Mouse (Mus musculus) heart, embryonic 16.5 days (tissue): Measurements from ENCODE around the gene Ing2. TPM values are rescaled to one million over a fixed set of nuclear protein-coding genes. Genes with fewer than 3 reads are reported as not detected.

Experiments used
- ATAC-seq: fragments of 200-750 bp; cut with Nextera tagmentation; replicated peaks from 2 replicates; pipeline ENCODE4 v1.8.0; 2017; ENCODE audit warnings: moderate number of reproducible peaks; ENCODE audit not compliant: insufficient read depth, low FRiP score; ENCODE audit errors: extremely low read depth
- H3K27ac ChIP-seq: fragments of 300-500 bp; sonication (generic); 2 replicates; pipeline ENCODE4 v1.5.1; 2014; ENCODE audit warnings: mild to moderate bottlenecking, low read length, control low read depth, moderate library complexity
- H3K27me3 ChIP-seq: fragments of 300-500 bp; sonication (generic); 2 replicates; pipeline ENCODE4 v1.6.1; 2014; ENCODE audit warnings: low read length, mixed read lengths; ENCODE audit not compliant: control insufficient read depth, insufficient read depth
- H3K36me3 ChIP-seq: fragments of 300-500 bp; sonication (generic); 2 replicates; pipeline ENCODE4 v1.6.1; 2014; ENCODE audit not compliant: control insufficient read depth, insufficient read depth
- H3K4me1 ChIP-seq: fragments of 300-500 bp; sonication (generic); 2 replicates; pipeline ENCODE4 v1.6.1; 2014; ENCODE audit warnings: low read length, mixed read lengths; ENCODE audit not compliant: control insufficient read depth, insufficient read depth
- H3K4me2 ChIP-seq: fragments of 300-500 bp; sonication (generic); 2 replicates; pipeline ENCODE4 v1.6.1; 2014; ENCODE audit warnings: low read depth, mild to moderate bottlenecking, control low read depth, low read length
- H3K4me3 ChIP-seq: fragments of 300-500 bp; sonication (generic); 2 replicates; pipeline ENCODE4 v1.5.1; 2014; ENCODE audit warnings: mild to moderate bottlenecking, control low read depth, low read length
- H3K9ac ChIP-seq: fragments of 300-500 bp; sonication (generic); 2 replicates; pipeline ENCODE4 v1.6.1; 2014; ENCODE audit warnings: low read length, control low read depth
- H3K9me3 ChIP-seq: fragments of 300-500 bp; sonication (generic); replicated peaks from 2 replicates; pipeline ENCODE4 v1.6.1; 2016; ENCODE audit warnings: low read length; ENCODE audit not compliant: control insufficient read depth
- WGBS: fragments of 180-500 bp; shearing (Covaris S2); extraction: QIAGEN DNeasy Blood & Tissue Kit; methylation state at CpG from one replicate; pipeline ENCODE4 v1.1.7; 2014; 5-methylcytosine and 5-hydroxymethylcytosine counted together
- polyA plus RNA-seq: library from polyadenylated mRNA; unstranded; fragments of >200 nt; fragmentation: Nextera tagmentation; extraction: Ambion mirVana; gene quantifications from 2 replicates; pipeline ENCODE4 v1.2.1, GENCODE M21; 2015

Ing2 gene
- polyA plus RNA-seq, 1 experiment from 2014 or later, result 8.3 TPM

GRCm38 (mm10) chr8:47680306-47680705, 5.0 kb upstream of the Ing2 start:
- no peaks in the 10 kb centered on the region for H3K9me3 ChIP-seq
- ATAC-seq, result no peak
- no peak overlapping the region for H3K4me3 ChIP-seq
- no peak overlapping the region for H3K4me2 ChIP-seq
- H3K27me3 ChIP-seq, result no peaks in the 10 kb centered on the region
- H3K9ac ChIP-seq, result no peak overlapping the region
- H3K27ac ChIP-seq, result no peak overlapping the region
- WGBS, result 81% methylated on average over 4 of the region's 4 CpGs
- H3K4me1 ChIP-seq, result peaks cover 11% of the 10 kb centered on the region
- peaks cover 5% of the 10 kb centered on the region; the same call in 1 of the 2 replicates for H3K36me3 ChIP-seq

GRCm38 (mm10) chr8:47679603-47680002, 4.2 kb upstream of the Ing2 start:
- Histone ChIP-seq H3K4me2 (no peak overlapping the region), H3K9me3 (no peaks in the 10 kb centered on the region), H3K27ac (no peak overlapping the region), H3K36me3 (peaks cover 5% of the 10 kb centered on the region; the same call in 1 of the 2 replicates), H3K4me1 (peaks cover 11% of the 10 kb centered on the region), H3K27me3 (no peaks in the 10 kb centered on the region), H3K4me3 (no peak overlapping the region), H3K9ac (no peak overlapping the region)
- WGBS, result 78% methylated on average over 1 of the region's 1 CpGs
- ATAC-seq, result no peak

GRCm38 (mm10) chr8:47676631-47677030, 1.3 kb upstream of the Ing2 start:
- Histone ChIP-seq H3K9ac (peak overlapping the region; percentile 94), H3K4me2 (peak overlapping the region; percentile 82), H3K27ac (no peak overlapping the region), H3K9me3 (no peaks in the 10 kb centered on the region), H3K36me3 (no peaks in the 10 kb centered on the region), H3K27me3 (no peaks in the 10 kb centered on the region), H3K4me1 (peaks cover 13% of the 10 kb centered on the region), H3K4me3 (peak overlapping the region; percentile 85)
- 59% methylated on average over 2 of the region's 2 CpGs for WGBS
- no peak for ATAC-seq

- Histone ChIP-seq H3K27ac (peak overlapping the region; percentile 99), H3K9ac (peak overlapping the region; percentile 94), H3K27me3 (no peaks in the 10 kb centered on the region), H3K4me3 (peak overlapping the region; percentile 85), H3K36me3 (no peaks in the 10 kb centered on the region), H3K4me1 (peaks cover 13% of the 10 kb centered on the region), H3K4me2 (peak overlapping the region; percentile 82), H3K9me3 (no peaks in the 10 kb centered on the region)
- 2% methylated on average over 15 of the region's 15 CpGs for WGBS
- ATAC-seq, result no peak
Observed at GRCm38 (mm10) chr8:47676224-47676623, 868 bp upstream of the Ing2 start.

- H3K4me2 ChIP-seq, result peak overlapping the region; percentile 82
- peak overlapping the region; percentile 99 for H3K27ac ChIP-seq
- H3K9me3 ChIP-seq, result no peaks in the 10 kb centered on the region
- H3K4me1 ChIP-seq, result peaks cover 13% of the 10 kb centered on the region
- H3K4me3 ChIP-seq, result peak overlapping the region; percentile 85
- under 1% methylated on average over 20 of the region's 20 CpGs for WGBS
- no peaks in the 10 kb centered on the region for H3K27me3 ChIP-seq
- H3K9ac ChIP-seq, result peak overlapping the region; percentile 94
- no peak for ATAC-seq
- no peaks in the 10 kb centered on the region for H3K36me3 ChIP-seq
Observed at GRCm38 (mm10) chr8:47675786-47676185, 430 bp upstream of the Ing2 start.

DNA sequence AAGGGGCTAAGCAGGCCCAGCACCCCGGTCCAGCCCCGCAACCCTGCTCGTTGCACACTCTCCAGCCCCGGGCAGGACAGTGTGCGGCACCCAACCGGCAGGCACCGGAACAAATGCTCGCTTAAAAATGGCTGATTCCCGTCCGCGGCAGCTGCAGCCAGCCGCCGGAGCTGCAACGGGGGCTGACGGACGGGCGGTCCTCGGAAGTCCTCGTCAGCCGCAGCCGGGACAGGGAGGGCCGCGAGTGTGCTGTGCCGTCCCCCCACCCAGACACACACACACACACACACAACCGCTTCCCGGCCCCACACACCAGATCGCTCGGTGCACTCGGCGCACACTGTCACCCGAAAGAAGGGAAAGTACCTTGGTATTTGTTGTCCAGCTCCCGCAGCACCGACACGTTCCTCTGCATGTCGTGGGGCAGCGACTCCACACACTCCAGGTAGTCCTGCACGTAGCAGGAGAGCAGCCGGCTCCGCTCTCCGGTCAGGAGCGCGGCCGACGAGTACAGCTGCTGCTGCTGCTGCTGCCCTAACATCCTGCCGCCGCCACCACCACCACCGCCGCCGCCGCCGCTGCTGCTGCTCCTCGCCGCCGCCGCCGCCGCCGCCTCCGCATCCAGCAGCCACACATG, 1.1 kb downstream of the Ing2 start:
- H3K27ac ChIP-seq, result peak overlapping the region; percentile 95

GRCm38 (mm10) chr8:47673317-47674139, 1.8 kb downstream of the Ing2 start:
- Histone ChIP-seq H3K4me3 (peak overlapping the region; percentile 85), H3K27me3 (no peaks in the 10 kb centered on the region), H3K4me2 (peak overlapping the region; percentile 60), H3K9me3 (no peaks in the 10 kb centered on the region), H3K9ac (peak overlapping the region; percentile 84), H3K4me1 (peaks cover 13% of the 10 kb centered on the region), H3K36me3 (peaks cover 2% of the 10 kb centered on the region; the same call in 1 of the 2 replicates), H3K27ac (peak overlapping the region; percentile 95)
- under 1% methylated on average over 48 of the region's 53 CpGs for WGBS
- peak; percentile 56 for ATAC-seq

More for the DNA sequence above, 1.1 kb downstream of the Ing2 start:
- under 1% methylated on average over 51 of the region's 59 CpGs for WGBS
- Histone ChIP-seq H3K4me3 (peak overlapping the region; percentile 85), H3K4me2 (peak overlapping the region; percentile 60), H3K4me1 (peaks cover 13% of the 10 kb centered on the region), H3K9ac (peak overlapping the region; percentile 84), H3K27me3 (no peaks in the 10 kb centered on the region), H3K9me3 (no peaks in the 10 kb centered on the region), H3K36me3 (no peaks in the 10 kb centered on the region)
- no peak for ATAC-seq

DNA sequence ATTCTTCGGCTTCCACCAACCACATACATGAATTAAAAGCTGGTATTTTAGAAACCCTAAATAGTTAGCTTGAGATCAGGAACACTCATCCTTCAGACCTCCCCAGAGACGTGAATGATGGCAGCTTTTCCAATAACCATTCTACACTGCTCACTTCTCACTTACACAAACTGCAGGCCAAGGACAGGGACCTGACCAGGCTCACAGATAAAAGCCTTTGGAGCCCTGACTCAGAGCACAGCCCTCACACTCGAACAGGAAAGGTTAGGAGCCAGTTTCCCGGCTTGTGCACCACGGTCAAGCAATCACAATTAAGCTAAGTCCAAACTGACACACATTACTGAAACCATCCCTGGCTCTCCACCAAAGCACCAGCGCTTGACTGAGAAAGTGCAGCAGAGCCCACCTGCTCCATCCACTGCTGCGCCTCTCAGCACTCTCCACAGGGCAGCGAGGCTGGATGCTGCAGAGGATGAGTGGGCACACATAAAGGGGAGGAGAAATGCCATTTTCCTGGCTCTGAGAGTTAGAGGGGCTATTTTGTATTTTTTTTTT, 11.0 kb downstream of the Ing2 start:
- no peak overlapping the region for H3K9ac ChIP-seq
- no peak for ATAC-seq
- H3K36me3 ChIP-seq, result peaks cover 11% of the 10 kb centered on the region
- no peaks in the 10 kb centered on the region for H3K4me1 ChIP-seq
- H3K27me3 ChIP-seq, result no peaks in the 10 kb centered on the region
- 91% methylated on average over 8 of the region's 8 CpGs for WGBS
- H3K4me2 ChIP-seq, result no peak overlapping the region
- no peak overlapping the region for H3K4me3 ChIP-seq
- H3K9me3 ChIP-seq, result no peaks in the 10 kb centered on the region
- H3K27ac ChIP-seq, result no peak overlapping the region

- no peak for ATAC-seq
- 81% methylated on average over 5 of the region's 5 CpGs for WGBS
- Histone ChIP-seq H3K9ac (no peak overlapping the region), H3K9me3 (no peaks in the 10 kb centered on the region), H3K36me3 (peaks cover 7% of the 10 kb centered on the region; the same call in 1 of the 2 replicates), H3K4me3 (no peak overlapping the region), H3K4me2 (no peak overlapping the region), H3K4me1 (no peaks in the 10 kb centered on the region), H3K27ac (no peak overlapping the region), H3K27me3 (no peaks in the 10 kb centered on the region)
Observed at GRCm38 (mm10) chr8:47663201-47663600, 12.2 kb downstream of the Ing2 start.
